Mouse (Mus musculus): ENCODE data around the gene Eepd1. TPM values are rescaled to one million over a fixed set of nuclear protein-coding genes. Genes with fewer than 3 reads are reported as not detected.
"Not testable (repeated sequence)": the region's sequence is repeated elsewhere in the genome, so short reads cannot be mapped to it uniquely, and the experiment has no call there.

The Eepd1 gene
- 10 to 100 TPM; 18.6 to 30.3 TPM for total RNA-seq (2021)
- long read RNA-seq, experiment 1, transcript Eepd1-201 (8 exons, 2,723 nt) = major isoform, 35 of 44 reads
- long read RNA-seq, experiment 1, partial matches to known transcripts = 6 of 44 reads
- long read RNA-seq, experiment 1, other reads (novel, unspliced or antisense) = 3 of 44 reads
- long read RNA-seq, experiment 2, transcript Eepd1-201 (8 exons, 2,723 nt) = major isoform, 24 of 31 reads
- long read RNA-seq, experiment 2, partial matches to known transcripts = 5 of 31 reads
- long read RNA-seq, experiment 2, other reads (novel, unspliced or antisense) = 2 of 31 reads

DNA sequence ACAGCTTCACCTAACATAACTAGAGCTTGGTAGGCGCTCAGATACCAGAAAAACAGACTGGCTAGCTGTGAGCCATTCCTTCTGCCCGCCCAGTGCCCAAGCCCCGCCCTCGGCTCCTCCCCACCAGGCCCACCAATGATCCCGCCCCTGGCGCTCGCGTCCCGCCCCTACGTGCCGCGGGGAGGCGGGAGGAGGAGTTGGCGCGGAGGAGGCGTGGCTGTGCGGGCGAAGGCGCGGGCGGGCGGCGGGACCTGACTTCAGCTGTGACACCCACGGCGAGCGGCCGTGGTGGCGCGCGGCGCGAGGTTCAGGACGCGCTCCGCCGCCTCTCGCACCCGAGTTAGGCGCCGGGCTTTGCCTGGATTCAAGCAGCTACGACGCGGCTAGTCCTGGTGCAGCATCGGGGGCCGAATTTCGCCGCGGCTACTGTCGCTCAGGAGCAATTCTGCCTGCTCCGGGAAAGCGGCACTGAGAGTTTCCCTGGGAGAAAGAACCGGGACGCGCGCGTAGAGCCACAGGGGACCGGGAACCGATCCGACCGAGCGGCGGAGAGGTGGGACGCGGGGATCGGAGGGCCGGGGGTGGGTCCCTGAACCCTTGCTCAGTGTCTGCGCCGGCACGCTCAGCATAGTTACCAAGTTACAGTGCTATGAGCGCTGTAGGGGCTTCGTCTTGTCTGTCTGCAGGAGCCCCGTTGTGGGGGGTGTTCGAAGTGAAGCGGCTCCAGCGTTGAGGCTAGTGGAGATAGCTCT is at the start of gene Eepd1:
Gene Eepd1, plus strand, starts transcription at position 204 of the 752 bp plus-strand sequence.
- DNase-seq = peak; percentile 99

DNA sequence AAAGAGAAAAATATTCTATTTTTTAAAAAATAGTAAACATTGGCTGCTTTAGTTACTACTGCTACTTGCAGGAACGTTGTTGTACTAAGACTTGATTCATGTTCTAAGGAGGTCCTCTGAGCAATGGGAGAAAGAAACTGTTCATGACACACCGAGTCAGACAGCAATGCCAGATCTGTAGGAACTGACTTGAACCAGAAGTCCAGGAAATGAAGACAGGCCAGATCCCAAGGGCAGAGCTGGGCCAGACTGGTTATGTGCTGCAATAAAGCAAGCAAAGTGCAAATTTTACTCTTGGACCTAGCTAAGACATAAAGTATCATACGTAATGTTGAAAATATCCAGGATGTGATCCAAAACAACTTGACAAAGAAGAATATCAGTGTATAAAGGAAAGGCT is 42.5 kb upstream of the Eepd1 start:
- DNase-seq = peak; percentile 25

DNA sequence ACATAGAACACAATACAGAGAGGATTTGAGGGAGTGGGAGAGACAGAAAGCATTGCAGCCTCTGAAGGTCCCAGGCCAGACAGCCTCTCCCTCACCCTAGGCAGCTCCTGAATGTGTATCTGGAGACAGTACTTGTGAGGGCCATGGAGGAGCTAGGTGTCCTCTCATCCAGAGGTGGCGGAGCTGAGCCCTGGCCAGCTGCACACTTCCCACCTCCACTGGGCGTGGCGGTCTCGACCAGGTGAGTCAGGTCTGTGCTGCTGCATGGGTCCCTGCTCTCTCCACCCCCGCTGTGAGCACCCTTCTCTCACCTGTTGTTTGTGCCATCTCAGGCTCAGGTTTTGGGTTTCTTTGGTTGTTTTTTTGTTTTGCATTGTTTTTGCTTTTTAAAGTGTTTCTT is 41.3 kb upstream of the Eepd1 start:
- DNase-seq = not testable (repeated sequence)

DNA sequence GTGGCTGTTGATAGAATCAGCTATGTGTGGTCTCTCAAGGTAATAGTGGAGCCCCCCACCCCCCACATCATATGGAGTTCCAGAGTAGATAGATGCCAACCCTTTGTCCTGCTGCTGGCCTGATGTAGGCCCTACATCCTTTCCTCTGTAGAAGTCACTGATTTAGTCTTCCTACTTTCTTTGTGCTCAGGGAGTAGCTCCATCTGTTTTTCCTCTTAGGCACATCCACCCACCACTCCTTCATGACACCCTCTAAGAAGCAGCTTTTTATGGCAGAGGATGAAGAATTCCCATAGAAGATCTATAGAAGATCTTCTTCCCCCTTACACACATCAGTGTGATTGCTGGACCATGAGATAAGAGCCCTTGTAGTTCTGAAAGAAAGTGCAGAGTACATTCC is 39.3 kb upstream of the Eepd1 start:
- DNase-seq = no peak

DNA sequence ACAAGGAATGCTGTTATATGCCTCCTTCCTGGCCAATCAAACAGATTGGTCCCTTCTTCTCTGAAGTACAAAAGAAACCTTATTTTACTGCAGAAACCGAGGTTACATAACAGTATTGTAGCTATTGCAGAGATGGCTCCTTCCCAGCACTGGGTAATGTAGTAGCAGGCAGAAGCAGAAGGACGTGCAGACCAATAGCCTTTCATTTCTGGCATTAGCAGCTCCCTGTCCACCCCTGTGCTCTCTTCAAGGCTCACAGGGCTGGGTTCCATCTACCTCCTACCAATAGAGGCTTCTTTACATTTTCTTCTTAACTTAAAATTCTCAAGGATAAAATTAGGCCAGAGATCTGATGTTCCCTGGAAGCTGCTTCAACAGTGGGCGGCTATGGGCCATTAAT is 38.3 kb upstream of the Eepd1 start:
- peak; percentile 17 for DNase-seq

DNA sequence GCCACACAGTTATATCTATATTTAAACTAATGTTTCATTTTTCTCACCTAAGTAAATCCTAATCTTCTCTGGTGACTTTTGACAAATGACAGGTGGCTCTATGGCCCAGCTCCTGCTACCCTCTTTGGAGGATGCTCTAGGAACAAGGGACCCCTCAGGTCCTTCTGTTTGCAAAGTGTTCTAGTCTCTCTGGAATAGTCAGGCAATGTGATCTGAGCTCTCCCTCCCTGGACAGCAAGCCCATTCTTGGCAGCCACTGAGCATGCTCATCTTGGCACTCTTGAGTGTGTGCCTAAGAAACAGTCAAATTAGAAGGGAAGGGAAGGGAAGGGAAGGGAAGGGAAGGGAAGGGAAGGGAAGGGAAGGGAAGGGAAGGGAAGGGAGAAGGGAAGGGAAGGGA is 37.8 kb upstream of the Eepd1 start:
- no peak for DNase-seq

DNA sequence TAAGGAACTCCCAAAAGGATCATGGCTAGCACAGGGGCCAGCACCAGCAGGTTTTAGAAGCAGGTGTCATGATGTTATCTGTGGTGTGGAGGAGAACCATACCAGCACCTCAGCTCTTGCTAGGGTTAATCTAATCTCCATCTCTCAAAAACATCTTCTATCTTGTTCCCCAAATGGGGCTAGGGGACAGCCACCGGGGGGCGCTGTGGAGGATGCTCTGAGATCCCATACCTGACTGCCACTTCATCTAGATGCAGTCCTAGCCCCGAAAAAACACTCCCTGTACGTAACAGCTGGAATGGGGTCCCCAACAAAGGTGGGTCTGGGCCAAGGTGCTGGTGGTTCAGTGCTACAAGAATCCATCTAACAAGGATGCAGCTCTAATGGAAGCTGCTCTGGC is 31.0 kb upstream of the Eepd1 start:
- peak; percentile 8 for DNase-seq

DNA sequence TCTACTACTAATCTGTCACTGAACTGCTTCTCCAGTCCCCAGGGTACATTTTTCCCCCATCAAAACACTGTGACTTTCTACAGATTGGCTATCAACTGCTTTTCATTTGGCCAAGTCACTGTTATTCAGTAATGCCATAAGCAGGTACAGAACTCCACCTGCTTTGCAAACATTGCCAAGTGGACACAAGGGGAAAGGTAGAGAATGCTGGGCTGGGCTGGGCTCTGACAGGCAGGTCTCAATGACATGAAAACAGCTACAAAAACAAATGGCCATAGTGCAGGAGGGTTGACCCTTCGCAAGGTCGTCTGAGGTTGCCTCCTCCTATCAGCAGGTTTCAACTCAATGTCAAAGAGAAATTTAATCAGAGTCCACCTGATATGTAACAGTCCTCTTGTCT is 26.3 kb upstream of the Eepd1 start:
- no peak for DNase-seq

DNA sequence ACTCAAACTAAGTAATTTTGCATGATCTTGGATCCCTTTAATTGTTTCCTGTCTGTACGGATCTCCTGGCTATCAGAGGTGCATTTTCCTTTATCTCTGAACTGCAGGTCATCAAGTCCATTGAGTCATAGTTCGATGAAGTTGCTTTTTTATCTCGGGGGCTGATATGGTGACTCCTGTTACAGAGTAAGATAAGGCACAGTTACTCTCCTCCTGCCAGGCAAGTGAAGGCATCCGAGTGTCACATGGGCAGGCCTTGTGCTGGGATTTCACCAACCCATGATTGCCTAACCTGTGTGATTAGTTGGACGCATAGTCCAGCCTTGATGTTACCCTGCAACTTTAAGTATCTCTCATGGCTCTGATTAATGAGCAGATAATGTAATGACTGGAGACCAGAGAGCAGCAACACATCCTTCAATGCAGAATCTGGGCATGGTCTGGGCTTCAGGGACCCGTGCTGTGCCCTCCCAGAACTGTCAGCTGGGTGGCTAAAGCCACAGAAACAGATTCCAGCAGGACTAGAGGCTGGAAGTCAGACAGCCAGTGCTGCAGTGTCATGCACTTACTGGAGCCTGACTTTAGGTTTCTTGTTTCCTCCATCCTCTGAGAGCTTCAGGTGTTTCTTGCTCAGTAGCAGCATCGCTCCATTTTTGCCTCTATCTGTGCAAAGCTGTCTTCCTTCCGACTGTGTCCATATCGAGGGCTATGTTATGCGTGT is 20.4 kb upstream of the Eepd1 start:
- DNase-seq = peak; percentile 71

DNA sequence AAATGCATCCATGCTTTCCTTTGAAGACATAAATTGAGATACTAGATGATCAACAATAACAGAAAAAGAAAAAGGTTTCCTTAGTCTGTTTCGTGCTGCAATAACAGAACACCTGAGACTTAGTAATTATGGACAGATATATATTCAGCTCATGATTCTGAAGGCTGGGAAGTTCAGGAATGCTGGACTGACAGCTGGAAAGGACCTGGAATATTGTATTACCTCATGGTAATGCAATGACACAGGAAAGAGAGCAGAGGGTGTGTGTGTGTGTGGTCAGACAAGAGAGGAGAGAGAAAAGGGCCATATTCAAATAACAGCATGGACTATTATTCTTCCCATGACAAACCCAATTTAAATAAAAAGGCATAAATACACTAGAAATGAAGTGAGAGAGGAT is 17.0 kb upstream of the Eepd1 start:
- no peak for DNase-seq

DNA sequence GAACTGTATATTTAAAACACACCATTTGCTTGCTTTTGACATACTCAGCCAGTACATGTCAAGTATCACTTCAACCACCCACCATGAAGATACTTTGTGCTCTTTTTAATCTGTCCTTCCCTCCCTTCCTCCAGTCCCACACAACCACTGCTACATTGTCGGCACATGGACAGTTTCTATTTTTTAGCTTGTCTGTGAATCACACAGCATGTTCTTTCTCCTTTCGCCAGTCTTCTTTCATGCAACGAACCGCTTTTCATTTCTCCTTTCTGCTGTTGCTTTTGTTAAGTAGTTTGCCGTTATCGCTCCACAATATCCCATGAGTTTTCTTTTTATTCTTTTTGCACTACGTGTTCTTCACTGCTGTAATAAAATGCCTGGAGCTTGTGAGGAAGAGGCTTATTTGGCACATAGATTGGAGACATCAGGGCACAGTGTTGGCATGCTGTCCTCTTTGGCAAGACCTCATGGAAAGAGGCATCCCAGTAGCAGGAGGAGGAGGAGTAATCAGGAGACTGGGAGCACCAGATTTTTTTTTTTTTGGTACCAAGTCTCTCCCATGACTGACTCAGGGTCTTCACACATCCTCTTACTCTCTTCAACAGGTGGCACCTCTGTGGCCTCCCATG is 1.8 kb upstream of the Eepd1 start:
- DNase-seq = no peak

DNA sequence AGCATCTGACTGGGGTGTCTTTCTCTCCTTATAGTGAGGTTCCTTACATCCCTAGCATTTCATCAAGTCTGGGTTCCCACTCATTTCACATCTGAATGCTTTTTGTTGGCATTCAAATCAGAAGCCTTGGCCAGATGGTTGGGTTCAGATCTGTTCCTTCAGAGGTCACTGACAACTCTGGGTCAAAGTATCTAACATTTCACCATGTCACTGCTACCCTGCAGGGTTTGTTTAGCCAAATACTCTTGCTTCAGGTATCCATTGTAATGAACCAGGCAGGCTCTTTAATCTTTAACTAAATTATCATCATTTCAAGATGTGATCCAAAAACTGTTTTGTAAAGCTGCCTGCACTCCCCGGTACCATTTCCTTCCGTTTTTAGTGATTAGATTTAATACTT is 671 bp upstream of the Eepd1 start:
- no peak for DNase-seq

DNA sequence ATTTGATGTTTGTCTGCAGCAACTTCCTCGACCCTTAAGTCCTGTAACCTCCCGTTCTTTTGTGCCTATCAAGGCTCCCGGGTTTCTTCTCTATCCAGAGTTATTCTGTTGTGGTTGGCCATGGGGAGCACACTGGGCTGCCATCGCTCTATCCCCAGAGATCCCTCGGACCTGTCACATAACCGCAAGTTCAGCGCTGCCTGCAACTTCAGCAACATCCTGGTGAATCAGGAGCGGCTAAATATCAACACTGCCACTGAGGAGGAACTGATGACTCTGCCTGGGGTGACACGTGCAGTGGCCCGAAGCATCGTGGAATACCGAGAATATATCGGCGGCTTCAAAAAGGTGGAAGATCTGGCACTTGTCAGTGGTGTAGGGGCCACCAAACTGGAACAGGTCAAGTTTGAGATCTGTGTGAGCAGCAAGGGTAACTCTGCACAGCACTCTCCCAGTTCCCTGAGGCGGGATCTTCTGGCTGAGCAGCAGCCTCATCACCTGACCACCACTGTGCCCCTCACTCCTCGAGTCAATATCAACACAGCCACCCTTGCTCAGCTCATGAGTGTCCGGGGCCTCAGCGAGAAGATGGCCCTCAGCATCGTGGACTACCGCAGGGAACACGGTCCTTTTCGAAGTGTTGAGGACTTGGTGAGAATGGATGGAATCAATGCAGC is 1.1 kb downstream of the Eepd1 start:
- no peak for DNase-seq

DNA sequence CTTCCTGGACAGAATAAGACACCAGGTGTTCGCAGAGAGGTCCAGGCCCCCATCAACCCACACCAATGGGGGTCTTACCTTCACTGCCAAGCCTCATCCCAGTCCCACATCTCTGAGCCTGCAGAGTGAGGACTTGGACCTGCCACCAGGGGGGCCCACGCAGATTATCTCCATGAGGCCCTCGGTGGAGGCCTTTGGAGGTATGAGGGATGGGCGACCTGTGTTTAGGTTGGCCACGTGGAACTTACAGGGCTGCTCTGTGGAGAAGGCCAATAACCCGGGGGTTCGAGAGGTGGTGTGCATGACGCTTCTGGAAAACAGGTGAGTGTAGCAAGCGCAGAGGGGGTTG is 1.6 kb downstream of the Eepd1 start:
- DNase-seq = no peak

DNA sequence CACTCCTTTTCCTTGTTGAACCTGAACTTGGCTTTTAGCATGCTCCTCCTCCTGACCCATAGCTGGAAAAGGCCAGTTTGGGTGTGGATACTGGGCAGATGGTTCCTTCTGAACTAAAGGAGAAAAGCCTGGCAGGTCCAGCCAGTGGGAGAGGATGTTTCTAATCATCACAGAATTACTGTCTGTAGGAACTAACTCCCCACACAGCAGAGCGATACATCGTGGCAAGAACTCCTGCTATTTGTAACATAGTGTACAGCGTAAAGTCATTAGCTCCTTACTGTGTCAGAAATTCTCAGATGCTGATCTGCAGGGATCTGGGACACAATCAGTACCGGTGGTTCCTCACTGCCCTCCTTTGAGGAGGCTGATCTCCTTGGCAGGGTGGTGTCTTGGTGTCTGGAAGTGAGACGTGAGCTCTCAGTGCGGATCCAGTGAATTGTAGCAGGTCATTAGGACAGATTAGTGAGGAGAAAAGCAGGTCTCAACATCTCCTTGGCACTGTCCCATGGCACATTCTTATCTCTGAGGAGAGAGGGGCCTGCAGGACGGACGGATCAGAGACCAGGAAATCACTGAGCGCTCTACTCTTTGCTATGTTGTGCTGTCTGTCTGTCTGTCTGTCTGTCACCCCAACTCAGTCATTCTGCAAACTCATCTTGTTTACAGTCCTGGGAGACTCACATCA is 2.7 kb downstream of the Eepd1 start:
- DNase-seq = no peak

DNA sequence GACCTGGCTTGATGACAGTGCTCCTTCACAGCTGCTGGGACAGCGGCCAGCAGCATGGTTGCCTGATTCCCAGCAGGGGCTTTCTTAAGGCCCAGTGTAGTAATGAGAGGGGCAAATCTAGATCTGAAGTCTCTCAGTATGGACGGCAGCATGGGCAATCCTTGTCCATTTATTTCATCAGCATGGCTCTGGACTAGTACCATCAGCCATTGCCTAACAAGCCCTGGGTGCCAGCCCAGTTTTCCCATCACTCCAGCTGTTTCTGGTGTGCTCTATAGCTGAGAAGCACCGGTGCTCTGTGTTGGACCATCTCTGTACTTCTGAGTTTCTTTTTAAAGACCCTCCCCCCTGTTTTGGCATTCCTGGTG is 3.3 kb downstream of the Eepd1 start:
- peak; percentile 47 for DNase-seq

DNA sequence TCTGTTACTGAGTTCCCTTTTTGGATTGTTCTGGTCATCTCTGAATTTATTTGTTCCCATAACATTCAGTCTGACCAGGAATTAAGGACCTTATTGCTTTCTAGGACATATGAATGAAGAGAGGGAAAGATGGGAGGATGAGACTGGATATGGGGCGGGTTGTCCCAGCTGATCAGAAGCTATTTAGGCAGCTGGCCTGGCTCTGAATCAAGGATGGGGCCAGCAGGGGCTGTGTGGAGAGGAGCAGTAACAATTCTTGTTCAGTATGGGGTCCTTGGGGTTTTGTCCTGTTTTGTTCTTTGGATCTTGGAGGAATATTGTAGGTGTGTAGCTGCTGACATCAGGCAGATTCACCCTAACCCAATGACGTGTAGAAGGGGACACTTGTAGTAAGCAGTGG is 3.7 kb downstream of the Eepd1 start:
- no peak for DNase-seq

DNA sequence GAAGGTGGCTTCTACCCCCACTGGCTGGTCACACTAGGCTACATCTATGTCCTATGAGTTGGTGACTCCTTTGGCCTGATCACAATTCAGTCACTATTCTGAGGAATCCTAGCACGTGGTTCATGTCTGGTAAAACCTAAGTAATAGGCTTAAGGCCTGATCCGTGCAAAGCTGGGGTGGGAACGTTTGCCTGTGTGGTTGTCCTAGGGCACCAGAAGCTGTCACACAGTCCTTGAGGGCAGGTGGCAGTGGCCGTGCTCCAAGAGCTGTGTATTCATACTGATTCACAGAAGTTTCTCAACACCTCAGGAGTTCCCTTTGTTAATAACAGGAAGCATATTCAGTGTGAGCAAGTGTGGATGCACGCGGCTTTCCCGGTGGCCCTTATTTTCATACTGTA is 4.1 kb downstream of the Eepd1 start:
- DNase-seq = peak; percentile 57

DNA sequence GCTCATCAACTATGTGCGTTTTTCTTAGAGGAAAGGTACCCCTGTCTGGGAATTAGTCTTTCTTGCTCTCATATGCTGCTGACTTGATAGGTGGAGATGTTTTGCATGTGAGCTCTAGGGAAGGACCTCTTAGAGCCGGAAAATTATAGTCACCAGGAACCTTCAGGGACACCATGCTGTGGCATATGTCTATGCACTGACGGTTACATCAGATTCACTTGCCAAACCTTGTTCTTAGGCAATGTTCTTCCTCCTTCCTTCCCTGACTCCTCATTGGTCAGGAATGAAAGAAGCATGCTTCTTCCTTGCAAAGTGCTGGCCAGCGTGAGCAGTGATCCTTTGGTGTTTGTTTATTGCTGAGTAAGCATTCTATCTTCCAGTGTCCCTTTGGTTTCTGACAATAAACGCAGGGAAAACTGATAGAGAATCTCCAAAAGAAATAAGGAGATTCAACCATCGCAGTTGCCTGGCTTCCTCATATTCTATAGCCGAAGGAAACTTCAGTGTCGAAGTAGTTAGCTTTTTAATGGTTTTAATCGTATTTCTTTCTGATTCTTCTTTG is 5.0 kb downstream of the Eepd1 start:
- no peak for DNase-seq

DNA sequence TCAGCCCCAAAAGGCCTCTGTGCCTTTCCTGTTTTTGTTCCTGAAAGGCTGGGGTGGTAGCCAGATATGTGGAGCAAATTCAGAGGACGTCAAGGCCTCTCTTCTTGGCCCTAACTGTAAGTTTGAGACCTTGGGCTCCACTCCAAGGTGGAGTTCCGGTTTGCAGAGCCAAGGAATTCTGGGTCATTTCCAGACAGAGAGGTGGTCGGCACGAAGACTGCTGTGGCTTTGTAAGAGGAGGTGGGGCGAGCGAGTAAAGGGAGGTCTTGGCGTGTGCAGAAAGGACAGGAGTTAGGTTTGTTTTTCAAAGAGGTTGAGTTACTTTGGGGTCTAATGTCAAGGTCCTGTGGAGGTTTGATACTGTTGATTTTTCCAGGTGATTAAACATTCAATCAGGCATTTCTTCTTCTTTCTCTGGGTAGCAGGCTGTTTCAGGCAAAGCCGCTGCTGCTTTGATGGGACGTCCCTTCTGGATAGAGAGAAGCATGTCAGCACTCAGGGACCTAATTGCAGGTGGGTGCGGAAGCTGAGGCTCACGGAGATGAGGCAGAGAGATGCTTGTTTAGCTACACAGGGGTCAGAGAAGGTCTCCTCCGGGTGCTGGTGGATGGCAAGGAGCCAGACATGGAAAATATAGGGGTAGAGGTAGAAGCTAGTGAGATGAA is 6.2 kb downstream of the Eepd1 start:
- peak; percentile 83 for DNase-seq

DNA sequence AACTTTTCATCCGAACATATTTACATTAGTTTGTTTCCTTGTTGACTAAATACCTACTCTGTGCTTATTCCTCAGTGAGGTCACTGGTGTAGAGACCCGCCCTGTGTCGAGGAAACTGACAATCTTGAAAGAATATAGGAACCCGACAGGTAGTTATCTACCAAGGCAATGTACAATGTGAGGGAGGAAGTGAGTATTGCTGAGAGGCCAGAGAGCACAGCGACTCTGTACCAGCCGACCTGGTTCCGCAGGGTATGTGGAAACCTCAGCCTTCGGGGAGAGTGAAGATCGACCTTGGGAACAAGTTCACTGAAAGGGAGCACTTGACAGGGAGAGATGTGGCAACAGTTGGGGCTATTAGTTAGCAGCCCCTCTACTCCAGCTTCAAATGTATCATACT is 7.2 kb downstream of the Eepd1 start:
- peak; percentile 49 for DNase-seq
